Mouse (Mus musculus) neural tube, embryonic 14.5 days (tissue): ENCODE results near the gene Fam71e2. TPM values are rescaled to one million over a fixed set of nuclear protein-coding genes. Genes with fewer than 3 reads are reported as not detected.

Experiments used
- ATAC-seq: fragments of 200-750 bp; cut with Nextera tagmentation; 2 replicates; pipeline ENCODE4 v1.8.0; 2017; ENCODE audit warnings: low read depth, mild to moderate bottlenecking, moderate TSS enrichment, moderate library complexity
- H3K27ac ChIP-seq: fragments of 300-500 bp; sonication (generic); 2 replicates; pipeline ENCODE4 v1.5.1; 2014; ENCODE audit warnings: low read depth, mild to moderate bottlenecking, control low read depth, low read length, moderate library complexity, mixed read lengths
- H3K27me3 ChIP-seq: fragments of 300-500 bp; sonication (generic); 2 replicates; pipeline ENCODE4 v1.6.1; 2014; ENCODE audit warnings: low read length; ENCODE audit not compliant: control insufficient read depth, insufficient read depth
- H3K36me3 ChIP-seq: fragments of 300-500 bp; sonication (generic); 2 replicates; pipeline ENCODE4 v1.6.1; 2014; ENCODE audit warnings: low read length, mixed read lengths; ENCODE audit not compliant: control insufficient read depth, insufficient read depth
- H3K4me1 ChIP-seq: fragments of 300-500 bp; sonication (generic); 2 replicates; pipeline ENCODE4 v1.6.1; 2014; ENCODE audit warnings: low read length; ENCODE audit not compliant: control insufficient read depth, insufficient read depth
- H3K4me2 ChIP-seq: fragments of 300-500 bp; sonication (generic); 2 replicates; pipeline ENCODE4 v1.6.1; 2014; ENCODE audit warnings: mild to moderate bottlenecking, low read depth, low read length, control low read depth
- H3K4me3 ChIP-seq: fragments of 300-500 bp; sonication (generic); 2 replicates; pipeline ENCODE4 v1.5.1; 2014; ENCODE audit warnings: low read depth, low read length, control low read depth, mixed read lengths
- H3K9ac ChIP-seq: fragments of 300-500 bp; sonication (generic); replicated peaks from 2 replicates; pipeline ENCODE4 v1.6.1; 2014; ENCODE audit warnings: low read depth, mild to moderate bottlenecking, control low read depth, low read length, mixed read lengths
- H3K9me3 ChIP-seq: fragments of 300-500 bp; sonication (generic); 2 replicates; pipeline ENCODE4 v1.6.1; 2016; ENCODE audit warnings: low read length; ENCODE audit not compliant: control insufficient read depth
- WGBS: fragments of 180-500 bp; shearing (Covaris S2); extraction: QIAGEN DNeasy Blood & Tissue Kit; methylation state at CpG from one replicate; pipeline ENCODE4 v1.1.7; 2014; 5-methylcytosine and 5-hydroxymethylcytosine counted together
- polyA plus RNA-seq: library from polyadenylated mRNA; unstranded; fragments of >200 nt; fragmentation: Nextera tagmentation; extraction: Ambion mirVana; gene quantifications from 2 replicates; pipeline ENCODE4 v1.2.1, GENCODE M21; 2014

The Fam71e2 gene
- polyA plus RNA-seq, 1 experiment from 2014 or later = not detected

DNA sequence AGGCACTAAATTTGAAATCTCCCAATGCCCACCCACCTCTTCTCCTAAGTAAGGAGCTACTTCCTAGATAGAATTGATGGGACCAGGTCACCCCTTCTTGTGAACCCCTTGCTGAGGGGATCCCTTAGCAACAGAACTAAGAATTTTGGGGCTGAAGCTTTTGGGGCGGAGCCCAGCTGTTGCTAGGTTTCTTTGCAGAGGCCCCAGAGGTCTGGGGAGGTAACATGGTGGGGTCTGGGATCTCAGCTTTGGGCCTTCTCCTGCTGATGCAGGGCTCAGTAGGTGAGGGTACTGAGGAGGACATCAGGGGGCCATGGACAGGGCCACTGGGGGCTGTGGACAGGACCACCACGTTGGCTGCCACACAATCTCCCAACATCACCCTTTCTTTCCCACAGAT, 11.7 kb upstream of the Fam71e2 start, which contains the start of the genes Il11 and Tmem190:
Gene Il11, minus strand, starts transcription at position 101 of the 400 bp plus-strand sequence.
Gene Tmem190, plus strand, starts transcription at position 179 of the 400 bp plus-strand sequence.
- WGBS = 77% methylated on average over 2 of the region's 2 CpGs
- no peaks in the 10 kb centered on the region for H3K4me1 ChIP-seq
- no peaks in the 10 kb centered on the region for H3K36me3 ChIP-seq
- no peak within 1 kb of the TSS for H3K4me3 ChIP-seq
- ATAC-seq = no peak
- no peak within 1 kb of the TSS for H3K9ac ChIP-seq
- H3K27me3 ChIP-seq = peaks cover 15% of the 10 kb centered on the region
- no peak within 1 kb of the TSS for H3K4me2 ChIP-seq
- H3K9me3 ChIP-seq = no peaks in the 10 kb centered on the region
- H3K27ac ChIP-seq = no peak within 1 kb of the TSS

DNA sequence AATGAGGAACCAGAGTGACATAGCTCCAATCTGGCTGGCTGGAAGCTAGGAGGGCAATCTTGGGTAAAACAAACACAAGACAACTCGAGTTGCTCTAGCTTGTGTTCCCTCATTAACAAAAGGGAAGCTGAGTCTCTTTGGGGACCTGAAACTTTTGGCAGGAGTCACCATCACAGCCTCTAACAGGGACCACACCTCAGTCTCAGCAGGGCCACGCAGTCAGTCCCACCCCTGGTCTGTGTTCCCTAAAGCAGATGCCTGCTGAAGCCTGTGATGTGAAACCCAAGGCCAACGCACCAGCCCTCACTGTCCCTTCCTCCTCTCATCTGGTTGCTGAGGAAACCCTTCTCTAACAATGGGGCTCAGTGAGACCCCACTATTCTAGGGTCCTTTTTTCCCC, 11.0 kb upstream of the Fam71e2 start:
- Histone ChIP-seq H3K27me3 (peaks cover 19% of the 10 kb centered on the region), H3K9ac (no peak overlapping the region), H3K4me2 (no peak overlapping the region), H3K36me3 (no peaks in the 10 kb centered on the region), H3K4me1 (peaks cover 3% of the 10 kb centered on the region; the same call in 1 of the 2 replicates), H3K27ac (no peak overlapping the region), H3K9me3 (no peaks in the 10 kb centered on the region), H3K4me3 (no peak overlapping the region)
- ATAC-seq = no peak
- WGBS = 47% methylated on average over 3 of the region's 3 CpGs

DNA sequence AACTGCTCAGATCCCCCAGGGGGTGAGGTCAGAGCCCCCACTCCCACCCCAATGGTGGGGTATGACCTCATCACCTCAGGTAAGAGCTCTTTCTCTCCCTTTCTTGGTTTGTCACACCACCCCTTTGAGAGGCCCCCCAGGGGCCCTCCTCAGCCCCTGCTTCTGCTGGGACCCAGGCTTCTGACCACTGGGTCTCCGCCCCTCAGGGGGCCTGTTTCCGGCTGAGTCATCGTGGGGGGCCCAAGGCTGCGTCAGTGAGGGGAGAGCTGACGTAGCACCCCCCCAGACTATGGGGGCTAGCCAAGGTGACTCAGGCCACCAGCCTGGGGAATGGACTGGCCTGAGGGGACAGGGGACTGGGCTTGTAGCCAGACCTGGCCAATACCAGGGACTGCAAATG, 8.8 kb upstream of the Fam71e2 start:
- Histone ChIP-seq H3K9me3 (no peaks in the 10 kb centered on the region), H3K4me2 (no peak overlapping the region), H3K9ac (no peak overlapping the region), H3K27ac (no peak overlapping the region), H3K4me1 (peaks cover 7% of the 10 kb centered on the region; the same call in 1 of the 2 replicates), H3K4me3 (no peak overlapping the region), H3K36me3 (no peaks in the 10 kb centered on the region), H3K27me3 (peaks cover 36% of the 10 kb centered on the region)
- WGBS = 44% methylated on average over 5 of the region's 5 CpGs
- ATAC-seq = no peak

DNA sequence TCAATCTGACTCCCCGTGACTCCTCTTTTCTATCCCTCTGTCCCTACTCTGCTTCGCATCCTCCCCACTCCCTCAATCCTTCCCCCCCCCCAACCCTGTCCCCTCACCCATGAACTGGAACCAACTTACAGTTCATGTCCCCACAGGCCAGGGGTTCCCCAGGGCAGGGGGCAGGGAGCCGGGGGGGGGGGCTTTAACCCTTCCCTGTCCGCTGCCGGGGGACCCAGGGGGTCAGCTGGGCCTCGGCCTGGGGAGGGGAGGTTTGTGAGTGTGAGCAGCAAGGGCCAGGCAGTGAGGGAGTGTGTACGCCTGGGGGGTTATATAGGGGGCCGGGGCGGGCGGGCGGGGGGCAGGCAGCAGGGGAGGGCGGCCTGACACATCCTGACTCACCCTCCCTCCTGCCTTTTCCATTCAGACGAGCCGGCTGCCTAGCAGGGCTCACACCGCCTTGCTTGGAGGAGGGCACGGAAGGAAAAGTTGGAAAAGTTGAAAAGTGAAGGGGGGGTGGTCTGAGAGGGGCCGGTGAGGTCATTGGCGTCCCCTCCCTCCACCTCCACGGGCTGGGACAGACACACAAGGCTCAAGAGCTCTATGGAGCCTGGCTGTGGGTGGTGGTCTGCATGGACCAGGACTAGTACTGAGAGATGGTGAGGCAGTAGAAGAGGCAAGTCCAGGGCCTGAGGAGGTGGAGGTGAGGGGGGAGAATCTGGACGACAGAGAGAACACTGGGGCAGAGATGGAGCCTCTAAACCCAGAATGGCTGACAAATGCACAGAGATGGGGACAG, 6.9 kb upstream of the Fam71e2 start:
- Histone ChIP-seq H3K4me2 (no peak overlapping the region), H3K4me3 (no peak overlapping the region), H3K9ac (no peak overlapping the region), H3K9me3 (no peaks in the 10 kb centered on the region), H3K27ac (no peak overlapping the region), H3K27me3 (peaks cover 36% of the 10 kb centered on the region), H3K36me3 (no peaks in the 10 kb centered on the region), H3K4me1 (peaks cover 7% of the 10 kb centered on the region; the same call in 1 of the 2 replicates)
- WGBS = 6% methylated on average over 18 of the region's 20 CpGs
- ATAC-seq = no peak

DNA sequence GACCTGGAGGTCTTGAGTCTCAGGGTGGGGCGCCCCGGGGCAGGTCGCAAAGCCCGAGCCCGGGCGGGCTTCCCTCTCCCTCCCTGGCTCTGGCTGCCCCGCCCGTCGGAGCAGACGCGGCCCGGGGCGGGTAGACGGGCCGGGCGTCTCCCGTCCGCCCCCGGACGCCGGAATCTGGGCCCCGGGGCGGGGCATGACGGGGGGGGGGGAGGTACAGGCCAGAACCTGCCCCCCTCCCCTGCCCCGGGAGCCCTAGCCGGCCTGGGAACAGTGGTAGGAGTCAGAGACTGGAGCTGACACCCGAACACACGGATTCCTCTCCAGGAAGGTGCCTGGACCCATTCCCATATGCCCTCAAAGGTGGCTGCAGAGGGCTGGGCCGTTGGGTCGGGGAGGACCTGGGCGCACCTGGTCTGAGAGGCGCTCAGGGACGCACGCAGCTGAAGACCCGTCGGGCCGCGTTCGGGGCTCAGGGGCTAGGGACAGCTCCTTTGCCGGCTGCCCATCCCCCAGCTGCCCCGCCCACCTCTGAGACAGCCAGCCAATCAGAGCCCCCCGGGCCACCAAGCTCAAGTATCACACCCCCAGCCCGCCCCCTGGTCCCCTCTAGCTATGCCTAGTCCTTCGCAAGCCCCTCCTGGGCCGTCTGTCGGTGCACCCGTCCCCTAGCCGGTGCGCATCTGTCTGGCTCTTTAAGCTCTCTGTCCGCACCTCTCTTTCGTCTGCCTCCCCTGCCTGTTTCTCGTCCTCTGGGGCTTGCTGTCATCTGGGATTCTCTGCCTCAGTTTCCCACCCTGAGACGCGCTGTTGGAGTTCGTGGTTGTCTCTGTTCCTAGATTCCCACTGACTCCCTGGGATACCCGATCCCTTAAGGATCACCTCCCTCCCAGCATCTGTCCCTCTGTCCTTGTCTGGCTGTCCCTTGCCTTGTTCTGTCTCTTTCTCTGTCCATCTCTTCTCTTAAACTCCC, 6.0 kb upstream of the Fam71e2 start:
- Histone ChIP-seq H3K4me3 (peak overlapping the region; percentile 26; the same call in 1 of the 2 replicates), H3K27ac (no peak overlapping the region), H3K9ac (peak overlapping the region; percentile 28; the same call in 1 of the 2 replicates), H3K4me2 (peak overlapping the region; percentile 41), H3K36me3 (no peaks in the 10 kb centered on the region), H3K4me1 (peaks cover 7% of the 10 kb centered on the region; the same call in 1 of the 2 replicates), H3K9me3 (no peaks in the 10 kb centered on the region), H3K27me3 (peaks cover 36% of the 10 kb centered on the region)
- WGBS = under 1% methylated on average over 41 of the region's 56 CpGs
- ATAC-seq = peak; percentile 77

DNA sequence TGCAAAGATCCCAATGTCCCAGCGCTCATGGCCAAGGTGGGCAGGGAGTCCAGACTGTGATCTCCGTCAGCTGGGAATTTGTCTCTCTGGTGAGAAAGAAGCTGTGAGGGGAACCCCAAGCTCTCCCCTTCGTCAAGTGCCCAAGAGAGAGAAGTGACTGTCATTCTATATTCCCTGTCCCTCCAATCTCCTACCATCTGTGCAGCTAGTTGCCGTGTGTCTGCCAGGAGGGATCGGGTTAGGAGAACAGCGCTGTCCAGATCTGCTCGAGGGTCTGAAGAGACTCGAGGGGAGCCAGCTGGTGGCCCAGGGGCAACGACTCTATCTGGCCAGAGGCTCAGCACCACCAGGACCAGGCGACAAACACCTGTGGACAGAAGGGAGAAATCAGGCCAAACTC, 5.0 kb upstream of the Fam71e2 start:
- Histone ChIP-seq H3K9me3 (no peaks in the 10 kb centered on the region), H3K4me2 (no peak overlapping the region), H3K36me3 (no peaks in the 10 kb centered on the region), H3K9ac (no peak overlapping the region), H3K4me1 (peaks cover 7% of the 10 kb centered on the region; the same call in 1 of the 2 replicates), H3K4me3 (no peak overlapping the region), H3K27ac (no peak overlapping the region; the same call in 1 of the 2 replicates), H3K27me3 (peaks cover 36% of the 10 kb centered on the region)
- 54% methylated on average over 10 of the region's 10 CpGs for WGBS
- no peak for ATAC-seq

DNA sequence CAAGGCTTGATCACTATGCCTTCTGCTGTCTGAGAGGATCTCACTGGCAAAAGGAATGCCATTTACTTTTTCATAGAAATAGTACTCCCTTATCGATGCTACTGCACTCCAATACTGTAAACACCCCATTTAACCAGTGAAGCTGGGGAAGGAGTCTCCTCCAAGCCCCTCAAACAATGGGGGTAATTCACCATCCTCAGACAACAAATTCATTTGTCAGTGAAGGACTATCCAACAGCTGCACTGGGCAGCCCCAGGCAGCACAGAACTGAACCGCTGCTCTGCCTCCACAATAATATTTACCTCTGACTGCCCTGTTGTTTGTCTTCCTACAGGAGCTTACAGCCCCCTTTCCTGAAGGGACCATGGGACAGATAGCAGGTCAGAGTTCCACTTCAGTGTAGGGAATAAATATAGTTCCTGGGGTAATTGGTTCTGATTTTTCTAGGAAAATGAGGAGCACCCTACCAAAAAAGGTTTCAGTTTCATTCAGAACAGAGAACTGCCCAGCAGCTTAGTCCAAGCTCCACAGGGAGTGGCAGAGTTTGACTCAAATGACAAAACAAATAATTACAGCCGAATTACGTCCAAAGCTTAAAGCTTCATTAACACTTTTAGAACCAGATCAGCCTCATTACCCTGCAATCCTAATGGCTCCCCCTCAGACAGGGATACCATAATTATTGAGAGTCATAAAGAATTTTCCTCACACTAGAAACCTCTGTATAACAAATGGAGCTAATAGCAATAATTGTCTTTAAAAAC, 6.0 kb downstream of the Fam71e2 start:
- H3K9me3 ChIP-seq = no peaks in the 10 kb centered on the region
- 13% methylated on average over 4 of the region's 4 CpGs for WGBS
- no peak overlapping the region for H3K4me3 ChIP-seq
- H3K27ac ChIP-seq = no peak overlapping the region
- no peaks in the 10 kb centered on the region for H3K27me3 ChIP-seq
- H3K4me1 ChIP-seq = no peaks in the 10 kb centered on the region
- no peaks in the 10 kb centered on the region for H3K36me3 ChIP-seq
- H3K4me2 ChIP-seq = no peak overlapping the region
- H3K9ac ChIP-seq = no peak overlapping the region
- no peak for ATAC-seq

DNA sequence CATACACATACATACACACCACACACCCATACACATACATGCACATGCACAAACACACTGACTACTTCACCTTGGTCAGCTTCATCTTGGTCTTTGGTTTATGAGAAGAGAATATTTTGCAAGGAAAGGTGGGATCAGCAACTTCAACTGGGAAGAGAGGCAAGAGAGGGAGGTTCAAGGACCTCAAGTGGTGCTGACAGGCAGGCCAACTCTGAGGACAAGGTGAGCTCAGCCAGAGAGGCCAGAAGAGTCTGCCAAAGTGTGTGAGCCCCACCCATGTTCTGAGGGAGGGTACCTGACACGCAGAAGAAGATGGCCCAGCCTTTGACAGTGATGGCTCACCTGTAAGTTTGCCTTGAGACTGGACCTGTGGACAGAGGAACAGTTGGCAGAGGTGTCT, 11.4 kb downstream of the Fam71e2 start:
- H3K9me3 ChIP-seq = no peaks in the 10 kb centered on the region
- WGBS = 67% methylated on average over 1 of the region's 1 CpGs
- no peaks in the 10 kb centered on the region for H3K4me1 ChIP-seq
- no peak overlapping the region for H3K27ac ChIP-seq
- no peak overlapping the region for H3K9ac ChIP-seq
- H3K27me3 ChIP-seq = no peaks in the 10 kb centered on the region
- H3K4me3 ChIP-seq = no peak overlapping the region
- no peak overlapping the region for H3K4me2 ChIP-seq
- no peak for ATAC-seq
- no peaks in the 10 kb centered on the region for H3K36me3 ChIP-seq
